Mouse (Mus musculus): ENCODE results near the gene Vmn2r80. TPM values are rescaled to one million over a fixed set of nuclear protein-coding genes. Genes with fewer than 3 reads are reported as not detected.
"Not testable (repeated sequence)": the region's sequence is repeated elsewhere in the genome, so short reads cannot be mapped to it uniquely, and the experiment has no call there.

Gene Vmn2r80
- not detected in 2 replicates for total RNA-seq (2014; fragmentation: Nextera tagmentation)
- total RNA-seq (2017): 0.11 and 0.12 TPM in 2 replicates
- polyA plus RNA-seq (2012): not detected in 2 replicates

DNA sequence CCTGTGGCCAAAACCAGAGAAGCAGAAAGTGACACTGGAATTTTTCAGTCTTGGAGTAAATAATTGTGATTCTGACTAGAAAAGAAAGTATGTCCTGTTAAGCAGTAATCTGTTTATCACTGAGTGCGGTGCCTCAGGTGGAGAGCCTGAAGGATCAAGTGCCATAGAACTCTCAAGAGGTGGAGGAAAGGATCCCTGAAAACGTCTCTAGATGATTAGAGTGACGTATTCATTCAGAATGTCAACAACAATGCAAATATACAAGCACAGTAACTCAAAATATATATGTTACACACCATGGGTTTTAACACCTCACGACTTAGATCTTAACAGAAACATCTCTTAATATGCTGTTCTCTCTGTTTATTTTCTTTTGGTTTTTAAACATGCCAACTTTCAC lies at the start of gene Vmn2r80:
TSS of gene Vmn2r80 (plus strand) at position 301 of the 400 bp plus-strand sequence.
- not testable (repeated sequence) for H3K27me3 ChIP-seq (ENCODE audit: insufficient read depth, low read length); ATAC-seq (ENCODE audit: extremely low read depth, insufficient number of reproducible peaks, low FRiP score, poor library complexity, severe bottlenecking); DNase-seq (ENCODE audit: low spot score); H3K4me1 ChIP-seq (ENCODE audit: insufficient read depth, low read depth, low read length); H3K36me3 ChIP-seq (replicated peaks); H3K4me3 ChIP-seq (ENCODE audit: low read depth, low read length); H3K9me3 ChIP-seq (replicated peaks)

- Histone ChIP-seq H3K36me3 (replicated peaks) (no peaks in the 10 kb centered on the region), H3K27me3 (ENCODE audit: insufficient read depth, low read length) (peaks cover 8% of the 10 kb centered on the region; the same call in 1 of the 2 replicates), H3K4me1 (ENCODE audit: insufficient read depth, low read depth, low read length) (no peaks in the 10 kb centered on the region), H3K9me3 (replicated peaks) (0 out of 2 replicates have a peak, but pooled peaks cover 6% of the 10 kb centered on the region), H3K4me3 (ENCODE audit: low read depth, low read length) (no peak overlapping the region)
- no peak for ATAC-seq (ENCODE audit: extremely low read depth, insufficient number of reproducible peaks, low FRiP score, poor library complexity, severe bottlenecking)
- no peak for TF ChIP-seq POLR2AphosphoS5 (IDR thresholded peaks at IDR 0.05; ENCODE audit: insufficient replicate concordance, low read depth, low read length)
- no peak for DNase-seq (ENCODE audit: low spot score)
These were observed 42.0 kb upstream of the Vmn2r80 start for GRCm38 (mm10) chr10:79106325-79107282.

GRCm38 (mm10) chr10:79107531-79107930 lies 41.0 kb upstream of the Vmn2r80 start:
- TF ChIP-seq GATA2 (IDR thresholded peaks at IDR 0.05; ENCODE audit: borderline replicate concordance, low read depth, low read length) (no peak), TAL1 (conservative IDR thresholded peaks at IDR 0.05; ENCODE audit: low read depth, low read length) (no peak), POLR2AphosphoS5 (IDR thresholded peaks at IDR 0.05; ENCODE audit: insufficient replicate concordance, low read depth, low read length) (no peak), GATA1 (IDR thresholded peaks at IDR 0.05; ENCODE audit: borderline replicate concordance, low read length) (no peak), CTCF (IDR thresholded peaks at IDR 0.05; ENCODE audit: low read depth, low read length) (no peak)
- no peak for ATAC-seq (ENCODE audit: extremely low read depth, insufficient number of reproducible peaks, low FRiP score, poor library complexity, severe bottlenecking)
- no peaks in the 10 kb centered on the region for H3K4me1 ChIP-seq (ENCODE audit: insufficient read depth, low read depth, low read length)
- no peak for DNase-seq (ENCODE audit: low spot score)
- H3K4me3 ChIP-seq (ENCODE audit: low read depth, low read length): no peak overlapping the region
- peaks cover 8% of the 10 kb centered on the region; the same call in 1 of the 2 replicates for H3K27me3 ChIP-seq (ENCODE audit: insufficient read depth, low read length)
- peaks cover 6% of the 10 kb centered on the region; the same call in 1 of the 2 replicates for H3K9me3 ChIP-seq (replicated peaks)
- H3K36me3 ChIP-seq (replicated peaks): no peaks in the 10 kb centered on the region

GRCm38 (mm10) chr10:79109156-79109555 lies 39.4 kb upstream of the Vmn2r80 start:
- H3K4me1 ChIP-seq (ENCODE audit: insufficient read depth, low read depth, low read length): no peaks in the 10 kb centered on the region
- H3K36me3 ChIP-seq (replicated peaks): no peaks in the 10 kb centered on the region
- H3K27me3 ChIP-seq (ENCODE audit: insufficient read depth, low read length): peaks cover 8% of the 10 kb centered on the region; the same call in 1 of the 2 replicates
- no peak for TF ChIP-seq TAL1 (conservative IDR thresholded peaks at IDR 0.05; ENCODE audit: low read depth, low read length)
- TF ChIP-seq CTCF (IDR thresholded peaks at IDR 0.05; ENCODE audit: low read depth, low read length): no peak
- no peak for TF ChIP-seq GATA1 (IDR thresholded peaks at IDR 0.05; ENCODE audit: borderline replicate concordance, low read length)
- TF ChIP-seq POLR2AphosphoS5 (IDR thresholded peaks at IDR 0.05; ENCODE audit: insufficient replicate concordance, low read depth, low read length): no peak
- TF ChIP-seq GATA2 (IDR thresholded peaks at IDR 0.05; ENCODE audit: borderline replicate concordance, low read depth, low read length): no peak
- ATAC-seq (ENCODE audit: extremely low read depth, insufficient number of reproducible peaks, low FRiP score, poor library complexity, severe bottlenecking): no peak
- H3K4me3 ChIP-seq (ENCODE audit: low read depth, low read length): no peak overlapping the region
- DNase-seq (ENCODE audit: low spot score): no peak
- peaks cover 6% of the 10 kb centered on the region; the same call in 1 of the 2 replicates for H3K9me3 ChIP-seq (replicated peaks)

- no peak for DNase-seq (ENCODE audit: low spot score)
- no peak overlapping the region for H3K4me3 ChIP-seq (ENCODE audit: low read depth, low read length)
- TF ChIP-seq GATA2 (IDR thresholded peaks at IDR 0.05; ENCODE audit: borderline replicate concordance, low read depth, low read length): no peak
- no peak for TF ChIP-seq GATA1 (IDR thresholded peaks at IDR 0.05; ENCODE audit: borderline replicate concordance, low read length)
- H3K36me3 ChIP-seq (replicated peaks): no peaks in the 10 kb centered on the region
- ATAC-seq (ENCODE audit: extremely low read depth, insufficient number of reproducible peaks, low FRiP score, poor library complexity, severe bottlenecking): no peak
- peaks cover 6% of the 10 kb centered on the region; the same call in 1 of the 2 replicates for H3K9me3 ChIP-seq (replicated peaks)
- H3K27me3 ChIP-seq (ENCODE audit: insufficient read depth, low read length): peaks cover 8% of the 10 kb centered on the region; the same call in 1 of the 2 replicates
- H3K4me1 ChIP-seq (ENCODE audit: insufficient read depth, low read depth, low read length): no peaks in the 10 kb centered on the region
These were observed 38.1 kb upstream of the Vmn2r80 start for GRCm38 (mm10) chr10:79110482-79110881.

- Histone ChIP-seq H3K27me3 (ENCODE audit: insufficient read depth, low read length) (0 out of 2 replicates have a peak, but pooled peaks cover 5% of the 10 kb centered on the region), H3K4me3 (ENCODE audit: low read depth, low read length) (no peak overlapping the region), H3K36me3 (replicated peaks) (no peaks in the 10 kb centered on the region), H3K9me3 (replicated peaks) (peaks cover 5% of the 10 kb centered on the region; the same call in 1 of the 2 replicates), H3K4me1 (ENCODE audit: insufficient read depth, low read depth, low read length) (no peaks in the 10 kb centered on the region)
- TF ChIP-seq GATA2 (IDR thresholded peaks at IDR 0.05; ENCODE audit: borderline replicate concordance, low read depth, low read length) (no peak), CTCF (IDR thresholded peaks at IDR 0.05; ENCODE audit: low read depth, low read length) (no peak), TAL1 (conservative IDR thresholded peaks at IDR 0.05; ENCODE audit: low read depth, low read length) (no peak), GATA1 (IDR thresholded peaks at IDR 0.05; ENCODE audit: borderline replicate concordance, low read length) (no peak), POLR2AphosphoS5 (IDR thresholded peaks at IDR 0.05; ENCODE audit: insufficient replicate concordance, low read depth, low read length) (no peak)
- DNase-seq (ENCODE audit: low spot score): no peak
- ATAC-seq (ENCODE audit: extremely low read depth, insufficient number of reproducible peaks, low FRiP score, poor library complexity, severe bottlenecking): no peak
These were observed 33.5 kb upstream of the Vmn2r80 start for GRCm38 (mm10) chr10:79115085-79115484.
